Mouse (Mus musculus) liver, embryonic 14.5 days (tissue): ENCODE results near the gene Cenpi.

Experiments used
- CTCF ChIP-seq: IDR thresholded peaks from 2 replicates; pipeline ENCODE4 v1.5.1; 2016; ENCODE audit warnings: antibody characterized with exemption, low read depth, control low read depth
- EP300 ChIP-seq: IDR thresholded peaks from 2 replicates; pipeline ENCODE4 v1.6.1; 2016; ENCODE audit warnings: antibody characterized with exemption, low read depth

DNA sequence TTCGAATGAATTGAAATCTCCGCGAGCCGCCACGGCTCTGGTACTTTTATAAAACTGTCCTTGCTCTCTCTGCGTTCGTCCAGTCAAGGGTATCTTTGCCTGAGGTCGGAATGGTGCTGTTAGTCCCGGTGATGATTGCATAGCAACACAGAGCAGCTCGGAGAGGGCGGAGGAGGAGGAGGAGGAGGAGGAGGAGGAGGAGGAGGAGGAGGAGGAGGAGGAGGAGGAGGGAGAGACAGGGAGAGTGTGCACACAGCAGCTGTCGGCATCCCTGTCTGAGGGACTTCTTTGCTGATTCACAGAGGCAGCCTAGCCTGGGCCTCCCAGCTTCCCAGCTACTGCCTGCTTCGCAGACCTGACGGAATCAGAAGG, 96.7 kb downstream of the Cenpi start:
- TF ChIP-seq CTCF = no peak
- no peak for TF ChIP-seq EP300
